Mouse (Mus musculus) small intestine, adult 2 months (tissue): ENCODE measurements around the gene Cxxc4.

Experiments used
- CTCF ChIP-seq: fragments of 200-500 bp; IDR thresholded peaks from 2 replicates; pipeline ENCODE4 v1.5.1; 2012; ENCODE audit warnings: low read depth, mild to moderate bottlenecking, control low read depth, inconsistent platforms, low read length, moderate library complexity, mixed read lengths; ENCODE audit not compliant: insufficient replicate concordance, insufficient read length; ENCODE audit errors: extremely low read depth
- POLR2A ChIP-seq: fragments of 200-500 bp; IDR thresholded peaks from 2 replicates; pipeline ENCODE4 v1.6.1; 2012; ENCODE audit warnings: low read depth, mild to moderate bottlenecking, control low read depth, inconsistent platforms, low read length, moderate library complexity

DNA sequence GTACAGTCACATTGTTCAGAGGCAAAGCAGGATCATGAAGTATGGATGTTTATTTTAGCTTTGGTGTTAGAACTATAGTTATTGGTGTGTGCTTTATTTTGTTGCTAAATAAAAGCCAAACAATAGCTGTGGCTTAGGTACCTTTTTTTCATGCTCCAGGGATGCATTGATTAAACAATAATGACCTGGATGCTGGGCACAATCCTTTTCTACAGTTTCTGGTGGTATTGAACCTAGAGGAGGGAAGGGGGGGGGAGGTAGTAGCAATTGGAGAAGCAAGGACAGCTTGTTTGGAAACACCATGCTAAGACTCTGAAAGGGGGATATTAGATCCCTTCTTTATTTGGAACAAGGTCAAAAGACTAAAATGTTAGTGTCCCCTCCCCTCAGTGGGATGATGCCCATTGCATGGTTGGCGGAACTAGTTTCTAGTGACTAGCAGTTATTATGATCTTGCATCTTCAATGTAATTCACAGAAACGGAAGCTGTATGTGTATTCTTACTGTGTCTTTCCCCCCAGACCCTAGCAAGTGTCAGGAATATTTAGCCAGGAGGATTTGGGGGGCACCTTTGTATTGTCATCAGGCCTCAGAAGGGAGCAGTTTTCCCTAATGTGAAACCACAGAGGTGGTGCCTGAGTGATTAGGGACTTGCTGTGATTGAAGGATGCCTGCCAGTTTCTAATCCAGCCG, 975 bp downstream of the Cxxc4 start:
- TF ChIP-seq POLR2A: no peak
- TF ChIP-seq CTCF: no peak
